Mouse (Mus musculus): Measurements from ENCODE around the gene Kctd8. TPM values are rescaled to one million over a fixed set of nuclear protein-coding genes. Genes with fewer than 3 reads are reported as not detected.

Gene Kctd8
- polyA plus RNA-seq (2012; rRNA removed; ENCODE audit: low replicate concordance): 2.5 TPM in 1 of 2 replicates, not detected in the other

GRCm38 (mm10) chr5:69340919-69341801 is at the start of gene Kctd8:
Gene Kctd8 (minus strand): TSS chr5:69341679.

Other genes starting within 250 kb of the Kctd8 start
- 0.33 TPM in 1 of 2 replicates, not detected in the other for gene Yipf7, start 201.0 kb upstream of the Kctd8 start, polyA plus RNA-seq (2012; rRNA removed; ENCODE audit: low replicate concordance)
- gene Guf1, start 215.2 kb upstream of the Kctd8 start, polyA plus RNA-seq (2012; rRNA removed; ENCODE audit: low replicate concordance): 7.6 and 10.7 TPM in 2 replicates

Measured in subcutaneous adipose tissue, adult 2 months (tissue).